Mouse (Mus musculus) kidney, postnatal 10 days (tissue): Measurements from ENCODE around the gene Chrng.

ENCODE experiments used
- DNase-seq: peaks from one replicate; pipeline ENCODE4 v3.0.0; 2021; ENCODE audit warnings: mixed read lengths

Chrng gene

DNA sequence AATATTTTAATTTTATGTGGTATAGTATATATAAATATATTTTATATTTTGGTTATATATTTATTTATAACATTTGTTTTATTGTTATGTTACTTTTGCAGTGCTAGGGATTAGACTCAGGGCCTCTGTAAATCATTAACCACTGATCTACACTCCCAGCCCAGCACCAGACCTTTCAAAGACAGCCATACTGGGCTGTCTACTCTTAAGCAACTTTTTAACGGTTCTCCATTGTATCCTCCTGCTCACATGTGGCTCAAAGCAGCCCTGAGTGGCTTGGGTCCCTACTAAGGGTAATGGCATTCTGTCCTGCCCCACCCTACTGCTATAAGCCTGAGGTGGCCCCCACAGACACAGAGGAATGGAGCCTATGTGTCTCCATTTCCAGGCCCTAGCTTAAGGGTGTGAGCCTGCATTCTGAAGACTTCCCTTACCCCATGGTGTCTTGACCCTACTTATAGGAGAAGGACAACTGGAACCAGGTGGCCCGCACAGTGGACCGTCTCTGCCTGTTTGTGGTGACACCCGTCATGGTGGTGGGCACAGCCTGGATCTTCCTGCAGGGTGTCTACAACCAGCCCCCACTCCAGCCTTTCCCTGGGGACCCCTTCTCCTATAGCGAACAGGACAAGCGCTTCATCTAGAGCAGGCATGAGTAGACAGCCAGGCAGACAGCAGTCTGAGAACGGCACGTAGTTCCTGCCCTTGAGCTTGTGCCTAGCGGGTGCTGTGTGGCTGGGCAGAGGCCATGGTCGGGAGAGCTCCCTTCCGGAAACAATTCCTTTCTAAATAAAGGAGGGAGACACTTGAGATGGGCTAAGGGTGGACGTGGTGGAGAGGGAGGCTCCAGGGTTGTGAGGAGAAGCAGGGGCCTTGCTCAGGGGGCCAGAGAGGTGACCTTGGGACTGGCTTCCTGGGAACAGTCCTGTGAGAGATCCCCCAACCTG is 6.1 kb upstream of the Chrng start:
- DNase-seq, result no peak

DNA sequence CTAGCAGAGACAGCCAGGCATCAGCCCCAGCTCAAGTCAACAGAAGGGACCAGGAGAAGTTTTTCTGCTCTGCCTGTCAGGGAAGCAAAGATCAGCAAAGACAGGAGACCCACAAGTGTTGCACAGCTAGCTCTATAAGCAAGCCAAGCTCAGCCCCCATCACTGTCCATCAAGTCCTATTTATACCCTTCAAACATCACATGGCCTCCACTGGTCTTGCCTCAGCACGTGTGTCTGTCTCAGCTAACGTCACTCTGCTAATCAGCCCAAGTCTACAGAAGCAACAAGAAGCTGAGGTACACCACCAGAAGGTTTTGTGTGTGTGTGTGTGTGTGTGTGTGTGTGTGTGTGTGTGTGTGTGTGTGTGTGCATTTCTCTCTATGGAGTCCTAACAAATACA is 3.6 kb upstream of the Chrng start:
- no peak for DNase-seq

DNA sequence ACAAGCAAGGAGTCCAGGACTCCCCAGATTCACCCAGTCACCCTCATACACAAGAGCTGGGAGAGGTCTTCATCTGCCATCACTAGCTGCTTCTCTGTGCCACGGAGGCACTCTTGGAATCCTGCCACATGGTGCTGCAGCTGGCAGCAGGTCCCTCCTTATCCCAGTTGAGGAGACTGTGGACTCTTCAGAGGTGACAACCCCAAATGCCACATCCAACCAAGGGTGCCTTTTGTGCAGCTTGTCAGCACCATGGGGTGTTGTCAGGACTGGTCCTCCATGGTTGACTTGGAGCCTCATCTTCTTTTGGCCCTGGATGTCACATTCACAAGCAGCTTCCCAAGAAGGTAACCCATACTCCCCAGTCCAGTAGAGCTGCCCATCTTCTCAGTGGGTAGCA is 2.6 kb upstream of the Chrng start:
- DNase-seq, result no peak

DNA sequence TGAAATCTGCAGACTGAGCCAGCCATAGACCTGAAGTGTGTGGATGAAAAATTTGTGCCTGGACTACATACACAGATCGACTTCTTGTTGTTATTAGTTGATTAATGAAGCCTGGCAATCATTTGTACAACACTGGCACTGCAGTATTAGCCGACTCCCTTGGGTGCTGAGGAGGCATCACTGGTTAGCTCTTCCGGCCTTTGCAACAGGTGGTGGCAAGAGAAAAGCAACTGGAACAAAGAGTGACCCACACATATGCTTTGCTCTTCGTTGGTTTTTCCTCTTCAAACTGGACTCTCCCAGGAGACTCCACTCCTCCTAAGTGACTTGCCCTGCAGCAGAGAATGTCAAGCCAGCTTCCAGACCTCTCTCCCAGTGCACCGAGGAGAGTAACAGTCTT is 678 bp upstream of the Chrng start:
- DNase-seq, result no peak

DNA sequence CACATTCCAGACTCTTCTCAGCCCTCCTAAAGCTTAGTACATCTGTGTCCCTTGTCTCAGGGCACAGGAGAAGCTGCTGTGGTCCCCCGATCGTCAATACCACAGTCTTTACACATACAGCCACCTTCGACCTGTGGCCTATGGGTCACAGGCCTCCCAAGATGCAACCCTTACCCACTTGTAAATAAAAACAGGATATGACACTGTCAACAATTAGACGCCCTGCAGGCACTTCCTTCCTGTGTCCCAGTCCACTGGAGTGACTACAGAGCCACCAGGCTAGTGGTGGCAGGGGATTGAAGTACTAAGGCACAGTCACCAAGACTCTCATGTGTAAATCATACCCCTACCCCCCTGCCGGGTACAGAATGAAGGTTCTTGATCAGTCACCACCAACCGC is 581 bp downstream of the Chrng start:
- DNase-seq, result no peak

DNA sequence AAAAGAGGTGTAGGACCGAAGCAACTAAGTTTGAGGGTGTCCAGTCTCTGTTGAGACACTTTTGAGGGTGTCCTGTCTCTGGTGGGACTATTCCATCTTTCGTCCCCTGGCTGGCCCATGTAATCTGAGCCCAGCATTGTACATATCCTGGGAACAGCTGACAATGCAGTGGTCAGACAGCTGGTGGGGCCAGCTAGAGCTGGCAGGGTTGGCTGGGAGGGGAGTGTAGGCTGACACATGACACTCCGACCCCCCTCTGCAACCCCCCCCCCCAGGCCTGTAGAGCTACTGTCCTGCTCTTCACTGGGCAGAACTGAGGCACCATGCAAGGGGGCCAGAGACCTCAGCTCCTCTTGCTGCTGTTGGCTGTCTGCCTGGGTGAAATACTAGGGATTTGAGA is 1.0 kb downstream of the Chrng start:
- DNase-seq, result no peak

DNA sequence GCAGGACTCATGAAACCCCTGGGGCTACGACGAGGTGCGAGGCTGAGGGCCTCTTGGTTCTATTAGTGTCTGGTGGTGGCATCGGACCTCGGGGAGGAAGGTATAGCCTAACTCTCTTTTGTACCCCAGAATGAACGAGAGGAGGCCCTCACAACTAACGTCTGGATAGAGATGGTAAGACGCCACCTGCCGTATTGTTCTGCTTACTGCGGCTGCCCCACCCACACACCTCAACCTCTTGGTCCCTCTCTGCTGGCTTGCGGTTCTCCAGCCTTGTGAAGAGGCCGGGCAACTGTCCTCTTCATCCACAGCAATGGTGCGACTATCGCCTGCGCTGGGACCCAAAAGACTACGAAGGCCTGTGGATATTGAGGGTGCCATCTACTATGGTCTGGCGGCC is 1.9 kb downstream of the Chrng start:
- no peak for DNase-seq

DNA sequence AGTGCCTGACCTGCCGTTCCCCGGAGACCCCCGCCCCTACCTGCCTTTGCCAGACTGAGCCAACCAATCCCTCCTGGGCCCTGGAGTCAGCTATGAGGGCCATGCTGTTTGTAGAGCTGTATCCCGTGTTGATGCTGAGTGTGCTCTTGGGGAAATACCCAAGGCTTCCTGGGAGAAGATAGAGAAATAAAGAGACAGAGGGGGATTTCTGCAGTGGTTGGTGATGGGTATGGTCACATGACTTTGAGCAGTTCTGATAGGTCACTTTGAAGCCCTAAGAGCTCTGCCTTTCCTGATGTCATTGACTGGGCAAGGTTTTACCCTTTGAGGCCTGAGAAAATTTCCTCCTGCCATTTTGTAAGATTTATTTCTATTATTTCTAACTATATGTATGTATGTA is 7.0 kb downstream of the Chrng start:
- no peak for DNase-seq

DNA sequence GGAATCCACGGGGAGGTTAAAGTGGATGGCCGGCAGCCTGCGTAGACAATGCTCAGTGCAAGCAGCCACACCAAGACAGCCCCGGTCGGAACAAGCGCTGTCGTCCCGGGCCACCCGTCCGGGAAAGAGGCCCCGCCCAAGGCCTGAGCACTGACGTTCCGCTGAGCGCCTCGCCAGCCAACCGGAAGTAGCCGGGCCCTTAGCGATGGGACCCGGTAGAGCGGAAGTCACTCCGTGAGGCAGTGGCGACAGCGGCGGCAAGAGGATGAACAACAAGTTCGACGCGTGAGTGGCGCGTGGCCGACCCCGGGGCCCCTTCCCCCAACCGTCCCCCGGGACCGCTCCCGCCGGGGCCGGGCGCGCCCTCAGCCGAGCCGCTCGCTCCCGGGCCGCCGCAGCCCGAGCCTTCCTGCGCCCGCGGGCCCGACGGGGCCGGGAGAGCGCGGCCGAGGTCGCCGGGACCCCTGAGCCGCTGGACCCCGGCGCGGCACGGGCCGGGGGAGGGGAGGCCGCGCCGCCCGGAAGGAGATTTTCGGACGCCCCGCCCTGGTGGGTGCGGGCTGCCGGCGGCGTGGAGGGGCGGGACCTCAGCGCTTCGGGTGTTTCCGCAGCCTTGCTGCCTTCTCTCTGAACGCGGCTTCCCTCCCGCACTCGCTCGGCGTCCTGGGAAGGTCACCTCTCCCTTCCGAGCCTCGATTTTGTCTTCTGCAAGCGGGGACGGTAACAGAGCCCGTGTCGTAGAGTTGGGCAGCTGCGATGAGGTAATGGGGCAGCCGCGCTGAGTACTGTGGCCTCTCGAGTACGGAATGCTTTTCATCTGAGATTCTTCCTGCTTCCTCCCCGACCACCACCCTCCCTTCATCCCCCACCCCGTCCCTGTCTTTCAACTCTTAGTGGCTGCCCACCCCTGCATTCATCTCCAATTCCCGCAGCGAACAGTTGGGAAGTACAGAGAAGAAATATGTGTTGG is 9.6 kb downstream of the Chrng start, which contains the start of gene Eif4e2:
Eif4e2 (plus strand) TSS at position 180 of the 970 bp plus-strand sequence.
- DNase-seq, result peak; percentile 97

DNA sequence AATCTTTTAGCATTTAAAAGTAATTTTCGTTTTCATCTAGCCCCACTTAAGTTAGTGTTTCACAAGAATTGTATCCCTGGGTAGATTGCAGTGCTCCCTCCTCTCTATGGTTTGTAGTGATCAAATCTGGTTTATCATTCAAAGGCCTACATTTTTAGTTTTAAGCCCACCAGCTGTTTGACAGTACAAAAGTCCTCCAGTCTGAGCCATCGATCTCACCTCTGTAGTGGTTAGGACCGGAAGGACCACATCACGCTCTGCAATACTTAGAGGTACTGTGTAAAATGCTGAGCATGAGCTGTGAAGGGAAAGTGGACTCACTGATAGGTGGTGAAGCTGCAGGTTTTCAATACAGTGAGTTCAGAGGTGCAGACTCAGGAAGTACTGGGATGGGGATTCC is 10.3 kb downstream of the Chrng start:
- DNase-seq, result no peak

DNA sequence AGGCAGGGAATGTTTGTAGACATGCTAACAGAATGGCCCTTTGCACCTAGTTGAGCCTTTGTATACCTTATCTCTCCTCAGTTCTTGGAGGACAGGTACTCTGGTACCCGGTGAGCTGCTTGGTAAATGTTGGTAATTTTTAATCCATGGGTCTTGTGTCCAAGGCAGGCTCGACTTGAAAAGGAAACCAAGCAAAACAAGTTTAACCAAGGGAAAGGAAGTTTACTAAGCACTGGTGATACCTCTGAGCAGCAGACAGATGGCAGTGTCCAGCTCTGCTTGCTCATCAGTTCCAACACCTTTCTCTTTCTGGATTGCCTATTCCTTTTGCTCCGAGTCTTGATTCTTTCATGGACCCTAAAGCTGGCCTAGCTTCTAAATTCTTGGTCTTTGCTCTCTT is 13.5 kb downstream of the Chrng start:
- no peak for DNase-seq

DNA sequence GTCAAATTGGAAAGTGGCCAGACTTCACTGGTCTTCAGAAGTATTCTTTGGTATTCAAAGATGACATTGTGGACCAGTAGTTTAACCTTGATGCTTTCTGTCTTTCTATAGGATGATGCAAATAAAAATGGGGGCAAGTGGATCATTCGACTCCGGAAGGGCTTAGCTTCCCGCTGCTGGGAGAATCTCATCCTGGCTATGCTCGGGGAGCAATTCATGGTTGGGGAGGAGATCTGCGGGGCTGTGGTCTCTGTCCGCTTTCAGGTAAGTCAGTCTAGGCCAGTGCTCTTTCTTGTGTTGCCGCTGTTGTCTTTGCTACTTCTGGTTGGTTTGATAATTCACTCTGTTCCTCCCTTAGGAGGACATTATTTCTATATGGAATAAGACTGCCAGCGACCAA is 21.3 kb downstream of the Chrng start:
- DNase-seq, result no peak

DNA sequence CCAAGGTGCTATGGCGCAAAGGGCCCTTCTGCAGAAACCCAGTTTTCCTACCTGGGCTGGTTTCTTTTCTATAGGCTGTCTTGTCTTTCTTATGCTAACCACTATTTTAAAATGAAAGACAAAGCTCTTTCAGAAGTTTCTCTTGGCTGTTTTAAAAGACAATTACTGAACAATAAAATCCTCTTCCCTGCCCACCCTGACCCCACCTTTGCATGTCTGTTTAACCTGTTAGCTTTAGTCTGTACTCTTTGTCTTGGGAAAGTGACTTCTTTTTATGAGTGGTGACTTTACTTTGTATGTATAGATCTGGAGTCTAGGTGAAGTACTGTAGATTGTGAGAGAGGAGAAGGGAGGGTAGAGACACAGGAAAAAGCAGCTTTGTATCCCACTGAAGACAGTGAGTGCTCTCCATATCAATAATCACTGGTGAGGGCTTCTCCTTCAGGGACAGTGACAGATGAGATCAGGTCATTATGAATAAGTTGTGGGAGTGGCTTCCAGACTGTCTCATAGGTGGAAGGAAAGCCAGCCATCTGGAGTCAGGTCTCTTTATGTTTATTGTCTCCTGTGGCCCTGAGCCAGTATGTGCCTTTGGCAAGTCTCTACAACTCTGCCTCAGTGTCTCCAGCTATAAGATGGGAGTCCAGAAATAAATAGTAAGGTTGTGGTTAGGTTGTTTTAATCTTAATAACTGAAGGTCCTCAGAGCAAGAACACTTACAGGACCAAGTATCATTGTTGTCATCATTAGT is 22.1 kb downstream of the Chrng start:
- no peak for DNase-seq

DNA sequence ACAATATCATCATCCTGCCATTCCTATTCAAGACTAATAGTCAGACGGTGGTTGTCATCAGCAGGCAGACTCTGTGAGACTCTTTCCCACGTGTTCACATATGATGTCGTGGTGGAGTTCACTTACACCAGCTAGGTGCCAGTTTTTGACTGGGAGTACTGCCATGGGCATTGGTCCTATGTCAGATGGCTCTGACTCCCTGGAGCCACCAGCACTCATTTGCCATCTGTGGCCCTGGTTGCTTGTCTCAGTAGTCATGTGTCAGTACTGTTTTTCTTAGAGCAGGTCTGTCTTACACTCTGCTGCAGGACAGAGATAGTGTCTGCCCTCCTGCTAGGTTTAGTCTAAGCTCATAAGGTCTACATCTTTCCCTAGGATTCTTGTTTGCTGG is 22.7 kb downstream of the Chrng start:
- DNase-seq, result no peak

DNA sequence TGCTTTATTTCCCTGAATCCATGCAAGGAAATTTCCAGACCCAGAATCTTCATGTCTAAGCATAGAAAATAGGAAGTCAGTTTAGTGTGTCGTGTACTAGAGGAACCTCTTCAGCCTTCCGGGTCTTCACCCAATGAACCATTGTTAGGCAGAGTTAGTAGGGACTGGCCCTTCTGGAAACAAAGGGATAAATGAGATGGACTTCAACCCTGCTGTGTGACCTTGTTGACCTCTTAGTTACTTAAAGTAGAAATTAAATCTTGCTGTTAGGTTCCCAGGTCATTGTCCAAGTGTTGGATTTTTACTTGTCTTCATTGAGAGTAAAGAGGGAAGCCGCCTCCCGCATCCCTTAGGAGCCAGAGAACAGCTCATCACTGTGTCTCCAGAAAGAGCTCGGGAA is 26.1 kb downstream of the Chrng start:
- no peak for DNase-seq

DNA sequence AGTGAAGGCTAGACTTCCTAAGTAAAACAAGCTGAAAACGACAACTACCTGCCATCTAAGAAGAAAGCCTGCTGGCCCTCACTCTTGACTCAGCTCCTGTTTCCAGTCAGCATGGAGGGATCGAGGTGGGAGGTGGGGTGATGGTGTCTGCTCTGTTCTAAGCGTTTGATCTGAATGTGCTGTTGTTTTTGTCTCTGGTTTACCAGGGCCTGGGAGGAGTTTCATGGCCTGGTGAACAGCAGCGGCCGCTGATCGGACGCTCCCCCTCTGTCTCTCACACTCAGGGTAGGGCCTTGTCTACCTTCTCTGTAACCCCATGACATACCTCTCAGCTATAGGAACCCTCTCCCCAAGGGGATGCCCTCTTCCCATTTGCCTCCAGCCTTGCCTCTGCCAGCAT is 27.7 kb downstream of the Chrng start:
- no peak for DNase-seq

DNA sequence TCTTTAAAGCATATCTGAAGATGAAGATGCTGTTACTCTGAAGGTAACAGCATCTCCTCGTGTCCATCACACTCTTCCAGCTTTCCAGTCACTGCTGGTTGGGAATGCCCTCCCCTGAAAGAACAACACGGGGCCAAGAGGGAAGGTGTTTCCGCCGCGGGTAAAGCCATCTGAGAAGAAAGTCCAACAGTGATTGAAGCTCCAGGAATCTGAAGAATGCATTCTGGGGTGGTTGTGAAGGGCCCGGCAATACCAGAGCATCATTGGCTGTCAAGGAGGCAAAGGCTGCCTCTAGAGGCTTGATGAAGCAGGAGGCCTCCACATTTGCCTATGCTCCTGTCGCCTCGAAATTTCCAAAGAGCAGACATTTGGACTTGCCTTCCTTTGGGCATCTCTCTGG is 34.6 kb downstream of the Chrng start:
- peak; percentile 21 for DNase-seq

DNA sequence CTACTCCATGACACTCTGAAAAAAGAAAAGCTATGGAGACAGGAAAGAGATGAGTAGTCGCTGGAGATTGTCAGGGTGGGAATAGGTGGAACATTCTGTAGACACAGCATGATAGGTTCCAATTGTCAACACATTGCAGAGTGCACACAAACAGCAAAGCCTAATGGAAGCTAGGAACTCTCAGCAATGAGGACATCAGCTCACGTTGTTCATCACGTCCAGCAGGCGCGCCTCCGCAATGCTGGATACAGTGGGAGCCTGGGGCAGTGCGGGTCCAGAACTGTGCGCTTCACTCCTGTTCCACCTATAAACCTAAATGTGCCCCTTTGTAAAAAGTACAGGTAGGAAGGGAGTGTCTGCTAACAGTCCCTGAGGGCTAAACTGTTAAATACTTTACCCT is 38.6 kb downstream of the Chrng start:
- no peak for DNase-seq

DNA sequence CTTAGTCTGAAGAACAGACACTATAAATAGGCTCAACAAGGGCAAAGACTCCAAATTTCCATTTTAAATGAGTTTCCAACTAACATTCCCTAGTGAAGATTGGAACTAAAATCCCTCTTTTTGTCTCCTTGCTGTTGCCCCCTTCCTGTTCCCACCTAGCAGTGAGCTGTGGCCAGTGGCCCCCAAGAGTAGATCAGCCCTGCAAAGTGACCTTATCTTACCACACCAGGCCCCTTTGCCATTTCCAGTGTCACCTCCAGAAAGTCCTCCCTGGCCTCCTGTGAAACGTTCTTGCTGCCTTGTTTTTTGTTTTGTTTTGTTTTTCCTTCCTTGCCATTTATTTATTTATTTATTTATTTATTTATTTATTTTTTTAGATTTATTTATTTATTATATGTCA is 41.0 kb downstream of the Chrng start:
- no peak for DNase-seq

DNA sequence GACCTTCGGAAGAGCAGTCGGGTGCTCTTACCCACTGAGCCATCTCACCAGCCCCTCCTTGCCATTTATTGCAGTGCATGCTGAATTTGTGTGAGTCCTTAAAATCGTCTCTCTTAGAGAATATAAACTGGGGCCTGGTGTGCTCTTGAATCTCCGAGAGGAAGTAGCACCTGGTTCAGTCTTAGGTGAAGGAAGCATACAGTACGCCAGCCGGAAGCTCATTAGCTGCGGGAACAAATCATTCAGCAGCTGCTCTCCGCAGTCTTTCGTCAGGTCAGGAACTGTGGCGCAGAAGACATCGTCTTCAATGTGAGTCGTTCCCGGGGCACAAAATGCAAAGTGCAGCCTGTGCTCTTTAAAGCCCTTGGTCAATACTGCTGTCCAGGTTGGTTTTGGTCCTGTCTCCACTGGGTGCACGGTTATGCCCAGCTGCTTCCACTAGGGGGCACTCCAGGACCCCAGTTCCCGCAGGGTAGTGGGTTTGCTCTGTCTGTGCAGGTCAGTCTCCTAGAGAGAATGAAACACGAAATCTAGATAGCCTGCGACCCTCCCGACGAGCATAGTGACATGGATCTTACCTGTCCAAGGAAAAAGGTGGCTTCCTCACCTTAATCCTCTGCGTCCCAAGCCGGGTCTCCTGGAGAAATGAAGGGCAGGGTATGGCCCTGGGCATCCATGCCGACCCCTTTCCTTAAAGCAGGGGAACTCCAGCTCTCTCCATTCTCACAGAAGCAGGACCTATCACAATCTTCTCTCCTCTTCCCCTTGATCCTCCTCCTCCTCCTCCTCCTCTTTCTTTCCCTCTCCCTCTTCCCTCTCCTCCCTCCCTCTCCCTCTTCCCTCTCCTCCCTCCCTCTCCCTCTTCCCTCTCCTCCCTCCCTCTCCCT is 41.7 kb downstream of the Chrng start:
- DNase-seq, result peak; percentile 89

DNA sequence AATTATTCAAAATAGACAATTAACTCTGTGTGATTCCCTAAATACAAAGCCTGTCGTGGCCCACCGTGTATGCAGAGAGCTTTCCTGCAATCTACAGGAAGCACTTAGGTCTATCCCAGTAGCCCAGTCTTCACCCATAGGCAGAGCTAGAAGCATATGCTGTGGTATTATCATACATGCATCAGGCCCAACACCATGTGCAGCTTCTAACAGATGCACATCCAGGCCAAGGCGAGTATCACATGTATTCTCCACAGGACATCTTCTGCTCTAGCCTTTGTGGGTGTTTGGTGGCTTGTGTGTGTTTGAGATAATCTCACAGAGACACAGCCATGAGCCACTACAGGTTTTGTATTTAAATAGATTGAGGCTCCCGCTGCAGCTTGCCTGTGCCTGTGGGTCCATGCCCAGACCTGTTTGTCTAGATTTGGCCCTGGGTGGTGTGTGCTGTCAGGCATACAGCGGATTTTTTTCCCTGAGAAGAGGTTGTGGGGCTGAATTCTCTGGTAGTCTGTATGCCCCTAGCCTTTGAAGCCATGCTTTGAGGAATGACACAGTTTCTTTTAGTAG is 47.7 kb downstream of the Chrng start:
- no peak for DNase-seq

DNA sequence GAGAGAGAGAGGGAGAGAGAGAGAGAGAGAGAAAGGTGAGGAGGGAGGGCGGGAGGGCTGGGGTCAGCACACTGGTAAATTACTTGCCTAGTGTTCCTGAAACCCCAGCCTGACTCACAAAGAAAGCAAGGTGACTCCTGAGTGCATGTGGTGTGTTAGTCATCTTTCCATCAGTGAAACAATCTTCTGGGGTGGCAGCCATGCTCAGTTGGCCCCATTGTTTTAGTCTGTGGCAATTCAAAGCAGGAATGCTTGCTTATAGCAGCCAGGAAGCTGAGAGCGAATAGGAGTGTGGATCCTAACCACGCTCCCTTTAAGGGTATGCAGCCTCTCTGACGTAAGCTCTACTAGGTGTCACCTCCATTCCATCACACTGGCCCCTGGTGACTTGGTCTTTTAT is 50.7 kb downstream of the Chrng start:
- DNase-seq, result no peak
